Mouse (Mus musculus): ENCODE measurements at regions not wholly inside any gene's neighbourhood (a gene's known extent, or its start where the extent isn't known, plus 50 kb on each side); places are given as distances from the start of the nearest gene placed in this dataset.
"Not testable (repeated sequence)": the region's sequence is repeated elsewhere in the genome, so short reads cannot be mapped to it uniquely, and the experiment has no call there.

GRCm38 (mm10) chr13:45165159-45165558, 86.7 kb downstream of the Gm9817 start:
- Histone ChIP-seq H3K4me3 (ENCODE audit: control insufficient read depth, low read depth, low read length) (no peak overlapping the region), H3K36me3 (ENCODE audit: control insufficient read depth, insufficient read depth, low read length) (no peaks in the 10 kb centered on the region), H3K4me1 (ENCODE audit: control insufficient read depth, insufficient read depth, low read length) (no peaks in the 10 kb centered on the region), H3K27me3 (ENCODE audit: control insufficient read depth, insufficient read depth, low read length) (no peaks in the 10 kb centered on the region), H3K27ac (ENCODE audit: control insufficient read depth, insufficient read depth, low read depth, low read length) (no peak overlapping the region)
- TF ChIP-seq POLR2A (IDR thresholded peaks at IDR 0.05; ENCODE audit: control insufficient read depth, low read depth, low read length) (no peak), CTCF (IDR thresholded peaks at IDR 0.05; ENCODE audit: control insufficient read depth, insufficient read depth, insufficient replicate concordance, low read depth, low read length) (no peak)

- TF ChIP-seq POLR2A (IDR thresholded peaks at IDR 0.05; ENCODE audit: control insufficient read depth, low read depth, low read length) (no peak), CTCF (IDR thresholded peaks at IDR 0.05; ENCODE audit: control insufficient read depth, insufficient read depth, insufficient replicate concordance, low read depth, low read length) (no peak)
- no peaks in the 10 kb centered on the region for H3K4me1 ChIP-seq (ENCODE audit: control insufficient read depth, insufficient read depth, low read length)
- no peaks in the 10 kb centered on the region for H3K36me3 ChIP-seq (ENCODE audit: control insufficient read depth, insufficient read depth, low read length)
- no peaks in the 10 kb centered on the region for H3K27me3 ChIP-seq (ENCODE audit: control insufficient read depth, insufficient read depth, low read length)
- no peak overlapping the region for H3K27ac ChIP-seq (ENCODE audit: control insufficient read depth, insufficient read depth, low read depth, low read length)
- H3K4me3 ChIP-seq (ENCODE audit: control insufficient read depth, low read depth, low read length) = no peak overlapping the region
Measured at GRCm38 (mm10) chr13:45169716-45170115, 91.2 kb downstream of the Gm9817 start.

- no peaks in the 10 kb centered on the region for H3K4me1 ChIP-seq (ENCODE audit: control insufficient read depth, insufficient read depth, low read length)
- no peak overlapping the region for H3K4me3 ChIP-seq (ENCODE audit: control insufficient read depth, low read depth, low read length)
- no peaks in the 10 kb centered on the region for H3K36me3 ChIP-seq (ENCODE audit: control insufficient read depth, insufficient read depth, low read length)
- TF ChIP-seq POLR2A (IDR thresholded peaks at IDR 0.05; ENCODE audit: control insufficient read depth, low read depth, low read length) = no peak
- no peak for TF ChIP-seq CTCF (IDR thresholded peaks at IDR 0.05; ENCODE audit: control insufficient read depth, insufficient read depth, insufficient replicate concordance, low read depth, low read length)
- H3K27ac ChIP-seq (ENCODE audit: control insufficient read depth, insufficient read depth, low read depth, low read length) = no peak overlapping the region
- no peaks in the 10 kb centered on the region for H3K27me3 ChIP-seq (ENCODE audit: control insufficient read depth, insufficient read depth, low read length)
Measured at GRCm38 (mm10) chr13:45173139-45173538, 94.6 kb downstream of the Gm9817 start.

- not testable (repeated sequence) for H3K36me3 ChIP-seq (ENCODE audit: control insufficient read depth, insufficient read depth, low read length); H3K4me3 ChIP-seq (ENCODE audit: control insufficient read depth, low read depth, low read length); H3K4me1 ChIP-seq (ENCODE audit: control insufficient read depth, insufficient read depth, low read length); H3K27me3 ChIP-seq (ENCODE audit: control insufficient read depth, insufficient read depth, low read length); H3K27ac ChIP-seq (ENCODE audit: control insufficient read depth, insufficient read depth, low read depth, low read length)
Measured at GRCm38 (mm10) chr13:45175711-45176205, 97.3 kb downstream of the Gm9817 start.

- no peaks in the 10 kb centered on the region for H3K4me1 ChIP-seq (ENCODE audit: control insufficient read depth, insufficient read depth, low read length)
- no peak for TF ChIP-seq CTCF (IDR thresholded peaks at IDR 0.05; ENCODE audit: control insufficient read depth, insufficient read depth, insufficient replicate concordance, low read depth, low read length)
- H3K4me3 ChIP-seq (ENCODE audit: control insufficient read depth, low read depth, low read length) = no peak overlapping the region
- H3K27me3 ChIP-seq (ENCODE audit: control insufficient read depth, insufficient read depth, low read length) = no peaks in the 10 kb centered on the region
- no peak overlapping the region for H3K27ac ChIP-seq (ENCODE audit: control insufficient read depth, insufficient read depth, low read depth, low read length)
- no peaks in the 10 kb centered on the region for H3K36me3 ChIP-seq (ENCODE audit: control insufficient read depth, insufficient read depth, low read length)
Measured at GRCm38 (mm10) chr13:45181529-45182230, 103.2 kb downstream of the Gm9817 start.

GRCm38 (mm10) chr13:45189389-45189788, 110.9 kb downstream of the Gm9817 start:
- no peaks in the 10 kb centered on the region for H3K36me3 ChIP-seq (ENCODE audit: control insufficient read depth, insufficient read depth, low read length)
- no peak overlapping the region for H3K27ac ChIP-seq (ENCODE audit: control insufficient read depth, insufficient read depth, low read depth, low read length)
- H3K4me1 ChIP-seq (ENCODE audit: control insufficient read depth, insufficient read depth, low read length) = no peaks in the 10 kb centered on the region
- H3K27me3 ChIP-seq (ENCODE audit: control insufficient read depth, insufficient read depth, low read length) = no peaks in the 10 kb centered on the region
- TF ChIP-seq CTCF (IDR thresholded peaks at IDR 0.05; ENCODE audit: control insufficient read depth, insufficient read depth, insufficient replicate concordance, low read depth, low read length) (no peak), POLR2A (IDR thresholded peaks at IDR 0.05; ENCODE audit: control insufficient read depth, low read depth, low read length) (no peak)
- H3K4me3 ChIP-seq (ENCODE audit: control insufficient read depth, low read depth, low read length) = no peak overlapping the region

- Histone ChIP-seq H3K4me3 (ENCODE audit: control insufficient read depth, low read depth, low read length) (no peak overlapping the region), H3K27ac (ENCODE audit: control insufficient read depth, insufficient read depth, low read depth, low read length) (no peak overlapping the region), H3K27me3 (ENCODE audit: control insufficient read depth, insufficient read depth, low read length) (no peaks in the 10 kb centered on the region), H3K36me3 (ENCODE audit: control insufficient read depth, insufficient read depth, low read length) (no peaks in the 10 kb centered on the region), H3K4me1 (ENCODE audit: control insufficient read depth, insufficient read depth, low read length) (no peaks in the 10 kb centered on the region)
- no peak for TF ChIP-seq POLR2A (IDR thresholded peaks at IDR 0.05; ENCODE audit: control insufficient read depth, low read depth, low read length)
- TF ChIP-seq CTCF (IDR thresholded peaks at IDR 0.05; ENCODE audit: control insufficient read depth, insufficient read depth, insufficient replicate concordance, low read depth, low read length) = no peak
Measured at GRCm38 (mm10) chr13:45190151-45190550, 111.7 kb downstream of the Gm9817 start.

- Histone ChIP-seq H3K27ac (ENCODE audit: control insufficient read depth, insufficient read depth, low read depth, low read length) (no peak overlapping the region), H3K4me1 (ENCODE audit: control insufficient read depth, insufficient read depth, low read length) (no peaks in the 10 kb centered on the region), H3K27me3 (ENCODE audit: control insufficient read depth, insufficient read depth, low read length) (no peaks in the 10 kb centered on the region), H3K36me3 (ENCODE audit: control insufficient read depth, insufficient read depth, low read length) (no peaks in the 10 kb centered on the region), H3K4me3 (ENCODE audit: control insufficient read depth, low read depth, low read length) (no peak overlapping the region)
- TF ChIP-seq CTCF (IDR thresholded peaks at IDR 0.05; ENCODE audit: control insufficient read depth, insufficient read depth, insufficient replicate concordance, low read depth, low read length) (no peak), POLR2A (IDR thresholded peaks at IDR 0.05; ENCODE audit: control insufficient read depth, low read depth, low read length) (no peak)
Measured at GRCm38 (mm10) chr13:45192079-45192478, 113.6 kb downstream of the Gm9817 start.

Data from testis, adult 2 months (tissue).